Mouse (Mus musculus) cerebellum, adult (tissue): ENCODE data around the gene Tcf7.
A peak's percentile ranks its signal among the peaks of the same experiment; 100 is the strongest.
"Not testable (repeated sequence)": the region's sequence is repeated elsewhere in the genome, so short reads cannot be mapped to it uniquely, and the experiment has no call there.

ENCODE experiments used
- ATAC-seq: cut with Nextera tagmentation; 2 replicates; pipeline ENCODE4 v1.9.2; 2017; ENCODE audit warnings: mild to moderate bottlenecking, moderate library complexity, mixed read lengths; ENCODE audit not compliant: insufficient number of reproducible peaks, low FRiP score, low TSS enrichment

Tcf7 gene

GRCm38 (mm10) chr11:52230694-52231093, 52.1 kb downstream of the Tcf7 start:
- ATAC-seq, result no peak

DNA sequence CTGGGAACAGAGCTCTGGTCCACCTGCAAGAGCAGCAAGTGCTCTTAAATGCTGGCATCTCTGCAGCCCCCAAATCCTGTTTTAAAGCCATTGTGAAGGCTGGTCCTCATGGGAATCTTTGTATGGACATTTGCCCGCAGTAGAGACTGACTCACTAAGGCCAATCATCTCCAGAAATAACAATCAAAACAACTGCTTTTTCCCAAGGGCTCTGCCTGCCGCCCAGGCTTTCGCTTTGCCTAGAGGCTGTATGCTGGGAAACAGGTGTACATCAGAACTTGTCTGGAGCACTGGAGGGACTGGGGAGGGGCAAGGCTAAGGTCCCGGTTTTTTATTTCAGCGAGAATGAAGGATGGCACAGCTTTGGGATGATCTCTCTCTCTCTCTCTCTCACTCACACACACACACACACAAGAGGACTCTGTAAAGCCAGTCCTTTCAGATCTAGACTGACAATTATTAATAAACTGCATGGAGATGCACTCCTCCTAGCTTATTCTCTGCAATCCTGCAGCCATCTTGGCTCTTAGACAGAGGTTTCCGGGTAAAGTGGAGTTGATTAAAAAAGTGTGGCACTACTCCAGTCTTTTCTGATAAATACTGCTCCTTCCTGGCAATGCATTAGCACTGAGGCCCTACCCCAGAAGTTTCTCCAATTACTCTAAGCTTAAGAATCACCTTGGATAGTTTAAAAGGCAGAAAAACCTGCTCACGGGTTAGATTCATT, 53.9 kb downstream of the Tcf7 start:
- ATAC-seq, result no peak

DNA sequence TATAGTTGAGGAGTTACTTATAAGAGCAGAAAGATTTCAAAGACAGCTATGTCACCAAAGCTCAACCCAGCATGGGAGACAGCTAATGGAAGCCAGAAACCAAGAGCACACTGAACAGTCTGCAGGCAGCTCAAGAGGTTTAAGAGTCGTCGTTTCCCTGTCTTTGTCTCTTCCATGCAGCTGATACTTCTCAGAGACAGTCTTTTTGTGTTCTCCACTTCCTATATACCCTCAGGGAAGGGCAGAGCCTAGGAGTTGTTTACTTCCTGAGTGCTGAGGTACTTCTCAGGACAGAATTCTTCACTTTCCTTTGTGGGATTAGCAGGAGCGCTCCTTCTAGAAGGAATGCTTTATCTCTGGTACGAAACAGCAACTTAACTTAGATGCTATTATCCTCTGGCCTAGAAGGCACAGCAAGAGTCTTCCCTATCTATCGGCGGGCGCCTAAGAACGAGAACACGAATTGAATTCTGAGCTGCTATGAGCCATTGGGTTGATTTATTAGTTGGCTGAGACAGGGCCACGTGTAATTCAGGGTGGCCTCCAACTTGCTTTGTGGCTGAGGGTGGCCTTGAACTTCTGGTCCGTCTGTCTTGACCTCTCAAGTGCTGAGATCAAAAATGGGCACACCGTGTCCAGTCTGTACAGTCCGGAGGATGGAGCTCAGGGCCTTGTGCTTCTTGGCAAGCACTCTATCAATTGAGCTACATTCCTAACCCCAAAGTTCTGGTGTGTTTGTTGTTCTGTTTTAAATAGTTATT, 55.2 kb downstream of the Tcf7 start:
- ATAC-seq, result no peak

DNA sequence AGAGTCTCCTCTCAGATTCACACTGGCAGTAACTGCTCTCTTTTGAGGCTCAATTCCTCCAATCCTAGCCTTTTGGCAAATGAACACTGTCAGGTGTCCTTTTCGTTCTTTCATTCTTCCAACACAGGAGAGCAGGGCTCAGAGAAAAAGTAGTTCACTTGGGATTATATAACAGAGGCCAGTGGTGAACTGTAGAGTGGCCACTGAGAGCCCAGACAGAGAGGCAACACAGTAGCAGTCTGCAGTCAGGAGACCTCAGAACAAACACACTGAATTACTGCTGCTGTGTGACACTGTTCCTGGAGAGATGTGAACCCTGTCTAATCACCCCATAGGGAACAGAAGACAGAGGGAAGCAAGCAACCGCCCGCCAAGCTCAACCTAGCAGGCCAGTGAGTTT, 55.8 kb downstream of the Tcf7 start:
- no peak for ATAC-seq

DNA sequence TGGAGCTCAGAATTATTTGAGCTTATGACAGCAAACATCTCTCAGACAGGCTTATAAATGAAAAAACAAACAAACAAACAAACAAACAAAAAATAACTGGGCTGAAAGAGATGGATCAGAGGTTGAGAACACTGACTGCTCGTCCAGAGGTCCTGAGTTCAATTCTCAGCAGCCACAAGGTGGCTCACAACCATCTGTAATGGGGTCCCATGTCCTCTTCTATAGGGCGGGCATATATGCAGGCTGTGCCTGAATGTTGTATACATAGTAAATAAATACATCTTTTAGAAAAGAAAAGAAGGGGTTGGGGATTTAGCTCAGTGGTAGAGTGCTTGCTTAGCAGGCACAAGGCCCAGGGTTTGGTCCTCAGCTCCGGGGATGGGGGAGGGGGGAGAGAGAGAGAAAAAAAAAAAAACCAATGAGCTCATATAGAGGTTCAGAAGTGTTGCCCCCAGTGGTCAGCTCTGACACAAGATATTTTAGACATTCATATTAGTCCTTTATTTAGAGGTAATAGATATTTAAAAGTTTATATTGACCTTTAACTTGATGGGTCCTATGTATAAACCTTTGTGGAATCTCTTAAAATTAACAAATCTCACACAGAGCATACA, 56.7 kb downstream of the Tcf7 start:
- ATAC-seq, result no peak

GRCm38 (mm10) chr11:52223968-52224682, 58.7 kb downstream of the Tcf7 start:
- no peak for ATAC-seq

DNA sequence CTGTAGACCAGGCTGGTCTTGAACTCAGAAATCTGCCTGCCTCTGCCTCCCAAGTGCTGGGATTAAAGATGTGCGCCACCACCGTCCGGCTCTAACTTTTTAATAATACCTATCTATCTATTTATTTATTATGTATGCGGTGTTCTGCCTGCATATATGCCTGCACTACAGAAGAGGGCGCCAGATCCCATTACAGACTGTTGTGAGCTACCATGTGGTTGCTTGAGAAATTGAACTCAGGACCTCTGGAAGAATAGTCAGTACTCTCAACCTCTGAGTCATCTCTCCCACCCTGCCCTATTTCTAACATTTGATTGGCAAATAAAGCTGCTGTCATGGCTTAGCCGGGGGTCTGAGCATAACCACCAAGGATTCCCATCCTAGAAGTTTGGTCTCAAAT, 59.9 kb downstream of the Tcf7 start:
- ATAC-seq, result no peak

DNA sequence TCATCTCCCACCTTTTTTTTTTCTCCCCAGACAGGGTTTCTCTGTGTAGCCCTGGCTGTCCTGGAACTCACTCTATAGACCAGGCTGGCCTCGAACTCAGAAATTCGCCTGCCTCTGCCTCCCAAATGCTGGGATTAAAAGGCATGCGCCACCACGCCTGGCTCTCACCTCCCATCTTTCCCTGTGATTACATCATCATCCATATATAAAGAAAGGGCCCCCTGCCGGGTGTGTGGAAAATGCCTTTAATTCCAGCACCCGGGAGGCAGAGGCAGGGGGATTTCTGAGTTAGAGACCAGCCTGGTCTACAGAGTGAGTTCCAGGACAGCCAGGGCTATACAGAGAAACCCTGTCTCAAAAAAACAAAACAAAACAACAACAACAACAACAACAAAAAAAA, 60.9 kb downstream of the Tcf7 start:
- not testable (repeated sequence) for ATAC-seq

DNA sequence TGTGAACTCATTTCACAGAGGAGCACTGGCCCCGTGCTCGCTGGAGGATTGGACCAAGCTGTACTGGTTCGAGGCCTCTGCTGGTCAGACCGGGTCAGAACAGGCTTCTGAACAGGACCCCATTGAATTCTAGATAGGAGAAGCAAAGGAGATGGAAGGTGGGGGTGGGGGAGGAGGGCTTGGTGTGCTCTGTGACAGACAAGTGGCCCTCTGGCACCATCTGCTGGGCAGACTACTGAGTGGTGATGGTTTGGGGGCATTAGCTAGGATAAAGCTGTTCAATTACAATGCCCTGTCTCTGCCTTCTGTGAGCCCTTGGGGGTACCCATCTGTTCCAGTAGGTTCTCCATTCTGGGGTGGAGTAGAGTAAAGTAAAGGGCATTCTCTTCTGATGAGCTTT, 62.5 kb downstream of the Tcf7 start:
- peak; percentile 31; the same call in 1 of the 2 replicates for ATAC-seq

DNA sequence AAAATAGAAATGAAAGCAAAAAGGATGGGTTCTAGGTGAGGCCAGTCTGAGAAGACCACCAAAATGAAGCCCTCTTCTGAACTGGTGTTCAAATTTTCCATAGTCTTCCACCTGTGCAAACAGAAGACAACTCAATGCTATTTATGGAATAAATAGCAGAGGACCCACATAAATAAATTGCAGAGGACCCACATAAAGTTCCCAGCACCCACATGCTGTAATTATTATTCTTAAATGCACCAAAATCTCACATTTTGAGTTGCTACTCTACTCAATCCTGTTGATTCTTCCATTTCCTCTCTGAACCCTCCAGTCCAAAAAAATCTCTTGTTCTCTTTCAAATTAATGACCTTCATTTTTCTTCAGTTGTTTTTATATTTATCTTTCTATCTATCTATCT, 68.9 kb downstream of the Tcf7 start, which contains the start of gene Olfr1371:
Gene Olfr1371, minus strand, starts transcription at position 101 of the 400 bp plus-strand sequence.
- no peak for ATAC-seq
